Mouse (Mus musculus) neutrophil, adult 5-6 weeks (primary cell): ENCODE measurements around the gene Slc39a11. TPM values are rescaled to one million over a fixed set of nuclear protein-coding genes. Genes with fewer than 3 reads are reported as not detected.
A peak's percentile ranks its signal among the peaks of the same experiment; 100 is the strongest.

Experiments used
- ATAC-seq: fragments of 151-379, 151-347 bp; 2 replicates; pipeline ENCODE4 v1.8.0; 2017; ENCODE audit warnings: mild to moderate bottlenecking, moderate TSS enrichment; ENCODE audit not compliant: insufficient number of reproducible peaks, poor library complexity, low FRiP score, severe bottlenecking; ENCODE audit errors: extremely low read depth
- total RNA-seq: library from RNA; stranded (forward); fragments of 200-1000 nt; gene quantifications from 2 replicates; pipeline ENCODE4 v1.2.3, GENCODE M21; 2017

The Slc39a11 gene
- total RNA-seq: 3.3 and 3.9 TPM in 2 replicates

DNA sequence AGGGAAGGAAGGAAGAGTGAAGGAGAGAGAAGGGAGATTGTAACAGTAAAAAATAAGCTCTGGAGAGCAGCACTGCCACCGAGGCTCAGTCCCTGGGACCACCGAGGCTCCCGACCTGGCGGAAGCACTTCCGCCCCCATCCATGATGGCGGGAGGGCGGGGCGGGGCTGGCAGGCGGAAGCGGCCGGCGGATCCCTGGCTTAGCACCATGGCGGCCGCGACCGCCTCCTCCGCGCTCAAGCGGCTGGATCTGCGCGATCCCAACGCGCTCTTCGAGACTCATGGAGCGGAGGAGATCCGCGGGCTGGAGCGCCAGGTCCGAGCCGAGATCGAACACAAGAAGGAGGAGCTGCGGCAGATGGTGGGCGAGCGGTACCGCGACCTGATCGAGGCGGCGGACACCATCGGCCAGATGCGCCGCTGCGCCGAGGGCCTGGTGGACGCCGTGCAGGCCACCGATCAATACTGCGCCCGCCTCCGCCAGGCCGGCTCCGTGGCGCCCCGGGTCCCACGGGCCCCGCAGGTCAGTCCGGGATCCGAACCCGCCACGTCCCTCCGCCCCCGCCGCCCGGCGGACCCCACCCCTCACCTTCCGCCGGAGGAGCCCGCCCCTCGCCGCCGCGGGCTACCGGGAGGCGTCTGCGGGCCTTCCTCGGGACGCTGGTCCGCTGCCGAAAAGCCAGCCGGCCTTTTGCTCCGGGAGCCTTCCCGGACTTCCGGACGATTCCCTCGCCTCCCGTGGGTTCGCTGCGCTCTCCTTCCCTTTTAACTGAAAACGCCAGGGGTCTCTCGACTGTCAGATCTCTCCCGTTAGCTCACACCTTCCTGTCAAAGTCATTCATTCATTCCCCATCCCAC lies at the start of gene Slc39a11:
Gene Slc39a11, minus strand, starts transcription at position 727 of the 858 bp plus-strand sequence.
- ATAC-seq: peak; percentile 52

DNA sequence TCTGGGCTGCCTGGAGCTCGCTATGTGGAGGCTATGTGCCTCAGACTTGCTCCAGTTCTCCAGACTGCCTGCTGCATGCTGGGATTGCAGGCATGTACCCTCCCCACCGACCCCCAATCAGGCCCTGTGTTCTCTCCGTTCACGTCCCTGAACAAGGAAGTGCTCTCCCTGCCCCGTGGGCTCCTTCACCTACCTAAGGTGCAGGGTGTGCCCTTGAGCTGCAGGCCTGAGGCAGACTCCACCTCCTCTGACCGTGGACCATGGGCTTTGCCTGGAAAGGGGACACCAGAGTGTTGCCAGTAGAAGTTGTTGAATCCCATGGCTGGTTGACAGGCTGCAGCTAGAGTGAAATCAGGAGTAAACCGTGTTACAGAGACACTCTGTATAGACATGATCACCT lies 49.8 kb upstream of the Slc39a11 start:
- ATAC-seq: no peak

DNA sequence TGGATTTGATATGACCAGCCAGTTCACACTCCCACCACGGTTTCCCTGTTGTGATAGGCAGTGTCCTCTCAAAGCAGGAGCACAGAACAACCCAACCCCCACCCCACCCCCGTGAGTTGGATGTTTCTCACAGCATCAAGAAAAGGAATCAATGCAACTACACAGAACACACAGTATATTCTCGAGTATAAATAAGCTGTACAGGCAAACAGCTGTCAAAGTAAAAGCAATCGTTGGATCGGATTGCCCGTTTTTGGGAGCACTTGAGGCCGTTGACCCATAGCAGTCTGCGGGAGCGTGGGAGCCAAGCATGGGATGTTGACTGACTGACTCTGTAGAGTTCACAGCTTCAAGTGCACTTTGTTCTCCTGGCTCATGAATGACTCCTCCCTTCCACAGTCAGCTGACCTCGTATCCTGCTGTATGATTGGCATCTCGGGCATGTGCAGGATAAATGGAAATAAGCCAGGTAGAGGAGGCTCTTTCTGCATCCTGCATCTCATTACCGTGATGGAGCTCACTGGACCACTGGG lies 48.2 kb upstream of the Slc39a11 start:
- no peak for ATAC-seq

DNA sequence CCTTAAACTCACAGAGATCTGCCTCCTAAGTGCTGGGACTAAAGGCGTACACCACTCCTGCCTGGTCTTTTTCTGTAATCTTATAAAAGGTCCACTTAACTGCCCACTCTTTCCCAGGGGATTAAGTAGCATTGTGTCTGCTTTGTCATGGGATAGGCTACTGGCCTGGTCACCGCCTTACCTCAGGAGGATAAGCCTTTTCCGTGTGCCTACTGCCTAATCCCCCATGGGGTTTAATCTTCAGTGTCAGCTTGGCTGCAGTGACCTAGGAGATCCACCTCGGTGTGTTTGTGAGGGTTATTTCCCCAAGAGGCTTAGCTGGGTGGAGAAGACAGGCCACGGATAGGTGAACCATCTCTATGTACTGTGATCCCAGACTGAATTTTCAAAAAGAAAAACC lies 47.7 kb upstream of the Slc39a11 start:
- no peak for ATAC-seq

DNA sequence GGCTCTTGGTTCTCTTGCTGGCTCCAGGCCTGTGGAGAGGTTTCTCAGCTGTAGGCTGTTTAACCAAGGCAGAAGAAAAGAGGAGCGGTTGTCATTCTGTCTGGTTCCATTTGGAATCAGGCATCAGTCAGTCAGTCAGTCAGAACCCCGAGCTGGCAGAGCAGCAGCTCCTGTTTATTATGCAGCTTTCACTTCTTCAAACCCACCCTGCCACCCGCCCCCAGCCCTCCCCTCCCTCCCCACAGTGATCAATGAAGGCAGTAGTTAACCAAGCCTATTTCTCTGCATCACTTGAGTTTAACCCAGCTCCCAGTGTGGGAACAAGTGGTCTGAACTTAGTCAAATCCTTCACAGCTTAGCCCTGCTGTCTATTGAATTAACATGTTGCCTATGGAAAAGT lies 42.0 kb upstream of the Slc39a11 start:
- ATAC-seq: 0 out of 2 replicates have a peak, but pooled peaks have one; percentile 1

DNA sequence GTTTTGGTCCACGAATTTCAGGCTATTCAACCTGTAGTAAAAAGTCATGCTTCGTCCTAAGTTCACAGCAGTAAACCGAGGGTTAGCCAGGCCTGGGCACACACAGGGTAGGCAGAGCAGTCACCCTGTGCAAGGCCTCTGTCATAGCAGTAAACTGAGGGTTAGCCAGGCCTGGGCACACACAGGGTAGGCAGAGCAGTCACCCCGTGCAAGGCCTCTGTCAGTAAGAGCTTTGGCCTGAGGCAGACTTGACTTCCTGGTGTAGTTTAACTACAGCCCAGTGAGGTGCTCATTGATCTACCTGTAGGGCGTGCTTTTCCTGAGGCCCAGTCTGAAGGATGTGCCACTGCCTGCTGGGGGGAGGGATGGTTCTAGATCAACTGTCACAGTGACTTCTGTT lies 41.4 kb upstream of the Slc39a11 start:
- ATAC-seq: no peak

DNA sequence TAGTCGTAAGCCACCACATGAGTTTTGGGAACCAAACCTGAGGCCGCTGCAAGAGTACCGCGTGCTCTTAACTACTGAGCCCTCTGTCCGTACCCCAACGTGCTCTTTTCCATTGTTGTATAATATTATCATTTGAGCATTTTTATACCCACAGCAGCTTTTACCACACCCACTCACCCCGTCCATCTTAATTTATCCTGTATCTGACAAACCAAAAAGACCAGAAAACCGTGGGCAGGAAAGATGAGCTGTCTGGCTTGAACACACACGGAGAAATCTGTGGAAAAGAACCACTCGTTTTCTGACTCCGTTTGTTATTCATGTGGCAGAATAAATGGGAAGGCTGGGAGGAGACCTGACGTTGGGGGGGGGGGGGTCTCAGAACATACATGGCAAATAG lies 40.6 kb upstream of the Slc39a11 start:
- ATAC-seq: no peak

DNA sequence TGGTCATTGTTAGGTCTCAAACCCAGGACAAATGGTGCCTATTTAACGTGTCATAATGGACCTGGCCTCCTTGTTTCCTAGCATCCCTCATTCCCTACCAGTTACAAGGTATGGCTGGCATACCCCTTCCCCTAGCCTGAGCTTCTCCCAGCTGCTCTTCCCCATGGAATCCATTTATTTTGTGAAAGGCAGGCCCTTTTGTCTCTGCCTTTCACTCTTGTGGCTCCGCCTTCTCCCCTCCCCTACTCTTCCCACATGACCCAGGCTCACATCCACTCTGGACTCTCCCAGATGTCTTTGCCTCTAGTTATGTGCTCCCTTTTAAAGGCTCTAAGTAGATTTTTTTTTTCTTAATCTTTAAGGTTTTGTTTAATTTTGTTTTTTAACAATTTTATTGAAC lies 37.2 kb upstream of the Slc39a11 start:
- ATAC-seq: no peak

DNA sequence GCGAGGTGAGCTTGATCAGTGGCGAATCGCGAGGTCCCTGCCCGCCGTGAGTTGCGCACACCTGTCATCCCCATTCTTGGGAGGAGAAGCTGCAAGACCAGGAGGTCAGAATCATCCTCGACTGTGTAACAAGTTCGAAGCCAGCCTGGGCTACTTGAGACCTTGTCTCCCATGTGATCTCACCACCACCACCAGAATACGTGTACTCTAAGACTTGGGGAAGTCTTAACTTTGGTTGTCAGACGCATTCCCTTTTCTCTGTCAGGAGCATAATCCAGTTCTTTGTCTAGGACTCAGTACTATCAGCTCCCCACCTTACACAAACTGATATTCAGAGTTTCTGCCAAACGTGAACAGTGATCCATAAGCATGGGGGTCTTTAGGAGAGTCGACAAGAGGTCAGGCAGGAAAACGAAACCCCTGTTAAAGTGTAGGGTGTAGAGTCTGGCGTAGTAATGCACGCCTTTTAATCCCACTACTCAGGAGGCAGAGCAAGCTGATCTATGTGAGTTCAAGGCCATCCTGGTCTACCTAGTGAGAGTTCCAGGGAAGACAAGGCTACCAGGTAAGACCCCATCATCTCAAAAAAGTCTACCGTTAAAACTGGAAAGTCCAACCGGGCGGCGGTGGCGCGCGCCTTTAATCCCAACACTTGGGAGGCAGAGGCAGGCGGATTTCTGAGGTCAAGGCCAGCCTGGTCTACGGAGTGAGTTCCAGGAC lies 35.0 kb upstream of the Slc39a11 start:
- no peak for ATAC-seq

DNA sequence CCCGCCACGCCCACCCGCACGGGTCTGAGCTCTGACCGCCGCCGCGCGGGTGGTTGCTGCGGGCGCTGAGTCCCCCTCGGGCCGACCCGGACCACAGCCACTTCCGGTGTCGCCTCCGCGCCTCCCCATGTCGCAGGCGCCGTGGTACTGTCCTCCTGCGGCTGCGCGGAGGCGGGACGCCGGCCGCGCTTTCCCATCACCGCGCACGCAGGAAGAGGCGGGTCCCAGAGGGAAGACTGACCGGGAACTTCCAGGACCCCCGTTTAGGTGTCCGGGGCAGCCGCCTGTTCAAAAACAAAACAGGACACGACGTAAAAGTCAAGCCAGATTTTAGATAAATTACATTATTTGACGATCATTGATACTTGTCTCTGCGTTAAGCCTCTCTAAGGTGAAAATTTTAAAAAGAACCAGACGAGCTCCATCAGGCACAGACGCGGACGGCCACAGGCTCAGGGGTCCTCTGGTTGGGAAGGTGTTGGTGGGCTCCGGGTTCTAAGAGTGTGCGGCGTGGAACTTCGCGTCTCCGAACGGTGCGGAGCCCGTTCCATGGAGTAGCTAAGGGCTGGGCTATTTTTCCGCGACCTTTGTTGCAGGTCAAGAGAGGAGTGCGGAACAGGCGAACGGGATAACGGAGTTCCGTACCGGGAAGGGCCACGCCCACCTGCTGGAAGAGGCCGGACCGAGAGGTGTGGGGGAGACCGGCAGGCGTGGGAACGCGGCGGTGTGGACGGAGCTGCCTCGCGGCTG lies 34.3 kb upstream of the Slc39a11 start, which contains the start of the genes Fam104a and D11Wsu47e:
Gene Fam104a, minus strand, starts transcription at position 199 of the 750 bp plus-strand sequence.
Gene D11Wsu47e, plus strand, starts transcription at position 456 of the 750 bp plus-strand sequence.
- peak; percentile 89 for ATAC-seq

DNA sequence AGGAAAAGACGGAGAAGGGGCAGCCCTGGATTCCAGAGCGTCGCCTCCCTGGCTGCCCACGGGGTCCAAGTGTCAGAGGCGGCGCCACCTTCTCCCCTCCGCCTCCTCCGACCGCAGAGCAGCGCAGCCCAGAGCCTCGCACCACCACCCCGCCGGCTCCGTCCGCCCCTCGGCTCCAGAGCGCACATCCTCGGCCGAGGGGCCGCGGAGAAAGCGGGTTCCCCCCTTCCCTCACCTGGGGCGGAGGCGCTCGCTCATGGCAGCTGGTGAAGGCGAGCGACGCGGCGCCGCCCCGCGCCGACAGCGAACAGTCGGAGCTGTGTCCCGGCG lies 33.7 kb upstream of the Slc39a11 start:
- ATAC-seq: peak; percentile 6

DNA sequence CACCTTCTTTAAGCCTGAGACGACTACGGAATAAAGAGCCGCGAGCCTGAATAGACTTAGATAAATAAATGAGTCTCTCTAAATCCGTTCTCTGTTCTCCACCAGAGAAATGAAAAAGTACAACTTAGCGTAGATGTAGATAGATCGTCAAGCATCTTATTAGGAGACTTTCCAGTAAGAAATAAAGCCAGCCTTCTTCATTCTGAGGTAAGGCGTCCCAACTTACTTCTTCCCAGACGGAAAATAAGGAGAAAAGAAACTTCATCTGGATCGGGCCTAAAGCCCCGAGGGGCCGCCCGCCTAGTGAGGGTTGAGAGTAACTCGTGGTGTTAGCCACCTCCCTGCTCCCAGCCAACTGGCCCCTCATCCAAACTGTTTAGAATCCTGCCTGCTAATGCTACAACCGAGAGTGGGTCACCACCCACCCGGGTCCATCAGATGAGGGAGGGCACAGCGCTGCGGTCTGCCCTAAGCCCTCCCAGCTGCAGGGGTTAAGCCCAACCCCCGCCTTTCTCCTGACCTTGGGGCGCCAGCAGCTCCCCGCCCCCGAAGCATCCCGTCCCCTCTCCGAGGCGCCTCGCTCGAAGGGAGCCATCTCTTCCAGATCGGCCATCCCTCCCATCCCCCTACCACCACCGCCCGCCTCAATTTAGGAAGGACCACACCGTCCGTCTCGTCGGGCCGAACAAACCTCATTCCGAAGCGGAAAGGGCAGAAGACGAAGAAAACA lies 33.2 kb upstream of the Slc39a11 start:
- ATAC-seq: no peak

DNA sequence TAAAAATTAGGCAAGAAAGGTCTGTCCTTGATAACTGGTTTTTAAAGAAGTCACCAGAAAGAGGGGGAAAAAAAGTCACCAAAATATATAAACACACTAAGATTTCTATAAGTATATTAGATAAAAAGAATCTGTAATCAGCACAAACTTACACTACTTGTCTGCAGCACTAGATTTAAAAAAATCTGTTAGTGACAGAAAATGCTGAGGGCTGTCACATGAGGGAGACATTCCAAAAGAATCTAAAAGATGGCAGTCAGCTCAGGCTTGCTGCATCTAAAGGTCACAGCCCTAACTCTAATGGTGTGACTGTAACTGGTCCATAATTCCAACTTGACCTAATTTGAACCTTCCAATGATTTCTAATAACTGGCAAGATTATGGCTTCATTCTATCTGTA lies 32.1 kb upstream of the Slc39a11 start:
- ATAC-seq: no peak

DNA sequence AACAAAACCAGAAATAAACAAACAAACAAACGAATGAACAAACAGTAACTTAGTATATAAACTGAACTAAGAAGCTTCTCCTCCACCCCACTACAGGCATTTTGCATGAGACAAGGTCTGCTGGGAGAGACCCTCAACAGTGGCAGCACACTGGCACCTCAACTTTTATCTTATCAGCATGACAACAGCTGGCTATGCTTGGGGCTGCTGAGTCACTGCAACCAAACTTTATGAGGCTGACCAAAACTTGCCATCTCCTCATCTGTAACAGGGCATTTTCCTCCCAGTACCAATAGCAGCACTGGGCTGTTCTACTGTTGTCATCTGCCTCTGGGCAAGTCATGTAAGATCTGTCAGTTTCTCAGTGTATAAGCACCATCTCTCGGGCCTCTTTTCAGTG lies 31.1 kb upstream of the Slc39a11 start:
- no peak for ATAC-seq

DNA sequence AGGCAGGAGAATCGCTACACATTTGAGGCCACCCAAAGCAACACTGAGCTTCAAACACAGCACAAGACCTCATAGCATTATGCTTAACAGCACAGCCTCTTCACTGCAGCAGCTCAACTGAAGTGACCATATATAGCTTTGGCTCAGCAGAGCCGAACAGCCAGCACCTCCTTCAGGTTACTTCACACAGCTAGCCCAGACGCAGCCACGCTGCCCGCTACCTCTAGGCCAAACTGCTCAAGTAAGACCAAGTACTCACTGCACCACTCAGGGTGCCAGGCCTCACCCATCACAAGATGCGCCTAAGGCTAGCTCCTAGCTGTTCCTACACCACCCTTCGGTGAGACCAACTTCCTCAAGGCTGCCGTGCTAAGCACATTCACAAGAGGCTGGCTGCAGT lies 28.5 kb upstream of the Slc39a11 start:
- ATAC-seq: no peak

DNA sequence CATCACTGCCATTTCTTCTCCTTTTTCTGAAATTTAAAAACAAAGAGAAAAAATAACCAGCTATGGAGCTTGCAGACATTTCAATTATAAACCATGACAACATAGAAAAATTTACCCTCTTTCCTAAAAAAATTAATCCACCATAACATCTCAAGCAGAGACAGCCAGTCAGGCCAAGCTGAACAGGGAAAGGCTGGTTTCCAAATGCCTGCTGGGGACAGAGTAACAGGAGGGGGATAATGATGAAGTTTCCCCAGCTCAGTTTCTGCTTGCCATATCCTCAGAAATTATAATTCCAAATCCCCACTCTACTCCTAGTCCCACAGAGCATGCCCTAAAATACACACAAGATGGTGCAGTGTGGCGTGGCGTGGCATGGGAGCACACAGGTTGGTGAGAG lies 27.5 kb upstream of the Slc39a11 start:
- no peak for ATAC-seq

DNA sequence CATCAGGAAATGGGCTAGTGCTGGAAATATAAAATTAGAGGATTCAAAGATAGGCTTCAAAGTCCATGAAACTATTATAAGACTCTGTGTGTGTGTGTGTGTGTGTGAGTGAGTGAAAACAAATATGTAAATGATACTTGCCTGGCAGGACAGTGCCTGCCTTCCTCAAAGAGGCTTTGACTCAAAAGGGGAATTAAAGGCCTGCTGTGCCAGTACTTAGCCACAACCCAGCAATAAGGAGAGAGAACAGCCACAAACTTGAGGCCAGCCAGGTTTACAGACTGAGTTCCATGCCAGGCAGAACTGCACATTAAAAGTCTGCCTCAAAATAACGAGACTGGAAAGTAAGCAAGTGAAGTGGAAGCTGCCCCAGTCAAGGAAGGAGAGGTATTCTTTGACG lies 27.0 kb upstream of the Slc39a11 start:
- ATAC-seq: no peak

DNA sequence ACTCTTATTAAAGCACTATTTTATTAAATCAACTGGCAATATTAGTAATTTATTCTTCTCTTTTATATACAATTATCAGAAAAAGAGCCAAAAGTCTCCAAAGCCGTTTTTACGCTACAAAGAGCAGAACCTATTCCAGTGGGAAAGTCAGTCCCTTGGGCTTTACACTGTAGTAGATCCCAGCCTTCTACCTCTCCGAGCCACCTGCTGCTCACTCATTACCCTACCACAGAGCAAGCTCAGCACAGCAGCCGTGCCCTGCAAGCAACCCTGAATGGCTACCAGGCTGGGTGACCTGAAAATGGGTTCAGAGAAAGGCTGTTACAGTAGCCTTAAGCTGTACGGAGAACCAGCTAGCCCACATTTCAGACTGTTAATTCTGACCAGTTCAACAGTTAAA lies 24.7 kb upstream of the Slc39a11 start:
- ATAC-seq: no peak

DNA sequence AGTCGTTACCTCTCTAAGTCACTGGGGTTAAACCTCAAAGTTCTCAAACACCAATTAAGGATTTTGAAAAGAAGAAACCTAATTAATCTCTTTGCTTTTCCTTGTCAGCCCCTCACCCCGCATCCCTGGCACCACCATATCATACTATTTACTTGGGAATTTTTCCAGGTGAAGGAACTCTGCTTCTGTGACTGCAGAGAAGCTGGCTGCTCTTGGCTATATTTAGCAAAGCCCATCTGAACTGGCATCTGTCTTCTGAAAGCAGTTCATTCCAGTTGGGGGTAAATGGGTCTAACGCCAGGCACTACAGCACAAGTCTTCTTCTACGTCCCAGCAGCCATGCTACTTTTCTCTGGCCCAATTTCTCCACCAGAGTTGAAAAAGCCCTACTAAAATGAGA lies 23.7 kb upstream of the Slc39a11 start:
- no peak for ATAC-seq
